Mouse (Mus musculus) layer of hippocampus, adult 2 months (tissue): ENCODE data around the gene Eps15l1. TPM values are rescaled to one million over a fixed set of nuclear protein-coding genes. Genes with fewer than 3 reads are reported as not detected.
A peak's percentile ranks its signal among the peaks of the same experiment; 100 is the strongest.

Source experiments
- DNase-seq, 2 experiments: peaks; one replicate each; pipeline ENCODE4 v3.0.0; 2022; ENCODE audit warnings: low spot score in 2 of 2
- H3K27ac ChIP-seq: fragments of 200-600 bp; 2 replicates; pipeline ENCODE4 v1.8.1; 2022
- H3K4me3 ChIP-seq: fragments of 200-600 bp; 2 replicates; pipeline ENCODE4 v1.8.1; 2022; ENCODE audit warnings: mild to moderate bottlenecking
- CTCF ChIP-seq: fragments of 200-600 bp; conservative IDR thresholded peaks from 2 replicates; pipeline ENCODE4 v1.8.1; 2022; ENCODE audit warnings: antibody characterized with exemption, mild to moderate bottlenecking, moderate library complexity
- total RNA-seq, 2 experiments: library from RNA; stranded (reverse); gene quantifications; 2 replicates each; pipeline ENCODE4 v1.2.3; 2021

Gene Eps15l1
- total RNA-seq, 2 experiments from 2014 or later = 69.7 to 75.1 TPM

DNA sequence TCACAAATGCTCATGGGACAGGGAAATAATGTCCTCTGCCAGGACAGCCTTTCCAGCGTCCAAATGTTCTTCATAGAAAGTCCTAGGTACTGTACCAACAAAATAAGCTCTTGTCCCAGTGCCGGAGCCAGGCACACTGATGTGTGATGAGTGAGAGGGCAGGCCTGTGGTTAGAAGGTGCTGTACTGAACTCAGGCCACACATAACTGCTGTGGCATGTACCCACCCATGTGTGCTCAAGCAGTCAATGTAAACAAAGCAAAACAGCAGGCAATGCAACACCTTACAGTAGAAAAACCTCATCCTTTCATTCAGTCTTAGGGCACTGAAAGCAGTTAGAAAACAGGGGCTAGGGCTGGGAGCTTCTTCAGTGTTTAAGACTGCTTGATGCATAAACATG, 35.5 kb downstream of the Eps15l1 start:
- no peak for DNase-seq
- H3K4me3 ChIP-seq = no peak overlapping the region
- TF ChIP-seq CTCF = no peak
- no peak overlapping the region for H3K27ac ChIP-seq

GRCm38 (mm10) chr8:72382395-72382794, 38.9 kb downstream of the Eps15l1 start:
- H3K4me3 ChIP-seq = no peak overlapping the region
- TF ChIP-seq CTCF = peak; percentile 72
- H3K27ac ChIP-seq = no peak overlapping the region
- DNase-seq = no peak

DNA sequence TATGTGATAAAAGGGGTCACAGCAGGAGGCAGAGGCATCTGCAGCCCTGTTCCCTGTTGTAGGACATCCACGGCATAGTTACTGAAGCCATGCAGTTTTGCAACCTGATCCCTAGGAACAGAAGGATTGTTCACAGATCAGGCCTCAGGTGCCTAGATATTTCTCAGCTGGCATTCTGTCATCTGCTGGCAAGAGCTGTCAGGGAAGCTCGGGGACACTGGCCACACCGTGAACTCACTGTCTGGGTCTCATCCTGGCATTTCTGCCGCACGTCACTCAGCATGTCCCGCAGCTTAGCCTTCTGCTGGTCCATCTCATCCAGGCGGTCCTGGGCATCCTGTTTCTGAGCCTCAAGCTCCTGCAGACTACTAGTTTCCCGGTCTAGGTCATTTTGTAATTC, 40.6 kb downstream of the Eps15l1 start:
- no peak for TF ChIP-seq CTCF
- DNase-seq = no peak
- H3K27ac ChIP-seq = no peak overlapping the region
- no peak overlapping the region for H3K4me3 ChIP-seq

- H3K4me3 ChIP-seq = no peak overlapping the region
- no peak for DNase-seq
- no peak for TF ChIP-seq CTCF
These were observed 44.4 kb downstream of the Eps15l1 start for GRCm38 (mm10) chr8:72376900-72377299.

DNA sequence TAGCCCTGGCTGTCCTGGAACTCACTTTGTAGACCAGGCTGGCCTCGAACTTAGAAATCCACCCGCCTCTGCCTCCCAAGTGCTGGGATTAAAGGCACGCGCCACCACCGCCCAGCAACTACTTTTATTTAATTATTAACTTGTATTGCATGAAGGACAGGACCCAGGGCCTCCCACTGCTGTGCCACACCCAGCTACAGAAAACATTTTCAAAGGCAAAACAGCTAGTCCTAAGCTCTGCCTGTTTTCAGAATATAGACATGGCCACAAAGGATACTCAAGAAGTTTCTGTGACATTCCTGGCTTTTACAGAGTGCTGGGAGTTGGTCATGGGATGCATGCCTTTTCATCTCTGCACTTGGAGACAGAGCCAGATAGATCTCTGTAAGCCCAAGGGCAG, 45.0 kb downstream of the Eps15l1 start:
- Histone ChIP-seq H3K4me3 (no peak overlapping the region), H3K27ac (no peak overlapping the region)
- no peak for TF ChIP-seq CTCF
- no peak for DNase-seq

More at GRCm38 (mm10) chr8:72376900-72377299, 44.4 kb downstream of the Eps15l1 start:
- H3K27ac ChIP-seq = no peak overlapping the region

GRCm38 (mm10) chr8:72375161-72375560, 46.1 kb downstream of the Eps15l1 start:
- TF ChIP-seq CTCF = no peak
- Histone ChIP-seq H3K4me3 (no peak overlapping the region), H3K27ac (no peak overlapping the region)
- no peak for DNase-seq

DNA sequence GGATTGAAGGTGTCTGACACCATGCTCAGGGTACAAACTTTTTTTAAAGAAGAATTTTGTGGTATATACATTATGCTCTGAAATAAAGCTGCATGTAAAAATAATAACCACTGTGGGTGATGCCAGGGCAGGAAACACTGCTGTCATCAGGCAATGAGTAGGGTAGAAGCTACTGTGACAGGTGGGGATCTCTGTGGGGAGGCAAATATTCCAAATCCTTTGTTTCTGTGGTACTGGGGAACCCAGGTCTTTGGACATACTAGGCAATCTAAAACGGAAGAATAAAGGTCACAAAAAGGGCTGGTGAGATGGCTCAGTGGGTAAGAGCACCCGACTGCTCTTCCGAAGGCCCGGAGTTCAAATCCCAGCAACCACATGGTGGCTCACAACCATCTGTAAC, 48.9 kb downstream of the Eps15l1 start:
- H3K4me3 ChIP-seq = no peak overlapping the region

GRCm38 (mm10) chr8:72371356-72371755, 49.9 kb downstream of the Eps15l1 start:
- TF ChIP-seq CTCF = no peak
- no peak for DNase-seq
- no peak overlapping the region for H3K27ac ChIP-seq
- no peak overlapping the region for H3K4me3 ChIP-seq

More for the DNA sequence above, 48.9 kb downstream of the Eps15l1 start:
- H3K27ac ChIP-seq = no peak overlapping the region
- DNase-seq = no peak
- TF ChIP-seq CTCF = no peak

GRCm38 (mm10) chr8:72366435-72366834, 54.8 kb downstream of the Eps15l1 start:
- no peak for TF ChIP-seq CTCF
- no peak for DNase-seq
- no peak overlapping the region for H3K4me3 ChIP-seq
- peak overlapping the region; percentile 39; the same call in 1 of the 2 replicates for H3K27ac ChIP-seq

- peak overlapping the region; percentile 39 for H3K27ac ChIP-seq
- peak; percentile 97 for TF ChIP-seq CTCF
- DNase-seq = peak; percentile 68 to 77
- H3K4me3 ChIP-seq = no peak overlapping the region
These were observed 55.4 kb downstream of the Eps15l1 start for GRCm38 (mm10) chr8:72365826-72366225.

- DNase-seq = no peak
- peak overlapping the region; percentile 39; the same call in 1 of the 2 replicates for H3K27ac ChIP-seq
- no peak for TF ChIP-seq CTCF
These were observed 56.2 kb downstream of the Eps15l1 start for GRCm38 (mm10) chr8:72365016-72365415.

GRCm38 (mm10) chr8:72363457-72363856, 57.8 kb downstream of the Eps15l1 start:
- no peak for DNase-seq

More at GRCm38 (mm10) chr8:72365016-72365415, 56.2 kb downstream of the Eps15l1 start:
- H3K4me3 ChIP-seq = no peak overlapping the region

DNA sequence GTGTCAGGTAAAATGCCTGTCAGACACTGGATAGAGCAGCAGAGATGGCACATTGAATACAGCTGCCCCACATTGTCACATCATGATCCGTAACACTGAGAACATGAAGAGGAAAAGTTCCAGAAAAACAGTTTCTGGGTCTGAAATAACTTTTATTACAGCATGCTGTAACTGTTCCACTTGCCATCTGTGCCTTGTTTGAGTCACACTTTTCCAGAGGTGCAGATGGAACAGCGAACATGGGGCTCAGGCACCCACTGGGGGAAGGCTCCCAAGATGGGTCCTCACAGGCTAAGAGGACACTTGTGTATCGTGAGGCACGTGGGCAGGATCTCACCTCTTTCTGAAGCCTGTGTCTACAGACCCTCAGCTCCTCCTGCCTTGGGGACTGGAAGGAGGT, 58.5 kb downstream of the Eps15l1 start:
- DNase-seq = peak in 1 of 2 experiments; percentile 51
- no peak for TF ChIP-seq CTCF

More at GRCm38 (mm10) chr8:72363457-72363856, 57.8 kb downstream of the Eps15l1 start:
- Histone ChIP-seq H3K4me3 (no peak overlapping the region), H3K27ac (peak overlapping the region; percentile 39)
- TF ChIP-seq CTCF = no peak

DNA sequence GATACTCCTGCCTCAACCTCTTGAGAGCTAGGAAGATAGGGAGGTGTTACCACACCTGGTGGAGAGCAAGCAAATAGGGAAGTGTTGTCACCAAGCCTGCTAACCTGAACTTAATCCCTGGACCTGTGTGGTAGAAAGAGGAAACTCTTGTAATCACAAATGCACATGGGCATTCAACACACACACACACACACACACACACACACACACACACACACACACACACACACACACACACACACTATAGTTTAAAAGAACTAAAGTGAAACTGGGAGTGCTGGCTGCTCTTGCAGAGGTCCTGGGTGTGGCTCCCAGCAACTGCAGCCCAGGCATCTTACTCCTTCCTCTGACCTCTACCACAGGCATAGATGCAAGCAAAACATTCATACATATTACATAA, 61.1 kb downstream of the Eps15l1 start:
- H3K4me3 ChIP-seq = no peak overlapping the region
- no peak for TF ChIP-seq CTCF
- no peak for DNase-seq

More for the DNA sequence above, 58.5 kb downstream of the Eps15l1 start:
- Histone ChIP-seq H3K27ac (peak overlapping the region; percentile 39), H3K4me3 (no peak overlapping the region)

More for the DNA sequence above, 61.1 kb downstream of the Eps15l1 start:
- no peak overlapping the region for H3K27ac ChIP-seq
